Mouse (Mus musculus): ENCODE measurements around the gene Megf8.
"Not testable (repeated sequence)": the region's sequence is repeated elsewhere in the genome, so short reads cannot be mapped to it uniquely, and the experiment has no call there.

Gene Megf8

DNA sequence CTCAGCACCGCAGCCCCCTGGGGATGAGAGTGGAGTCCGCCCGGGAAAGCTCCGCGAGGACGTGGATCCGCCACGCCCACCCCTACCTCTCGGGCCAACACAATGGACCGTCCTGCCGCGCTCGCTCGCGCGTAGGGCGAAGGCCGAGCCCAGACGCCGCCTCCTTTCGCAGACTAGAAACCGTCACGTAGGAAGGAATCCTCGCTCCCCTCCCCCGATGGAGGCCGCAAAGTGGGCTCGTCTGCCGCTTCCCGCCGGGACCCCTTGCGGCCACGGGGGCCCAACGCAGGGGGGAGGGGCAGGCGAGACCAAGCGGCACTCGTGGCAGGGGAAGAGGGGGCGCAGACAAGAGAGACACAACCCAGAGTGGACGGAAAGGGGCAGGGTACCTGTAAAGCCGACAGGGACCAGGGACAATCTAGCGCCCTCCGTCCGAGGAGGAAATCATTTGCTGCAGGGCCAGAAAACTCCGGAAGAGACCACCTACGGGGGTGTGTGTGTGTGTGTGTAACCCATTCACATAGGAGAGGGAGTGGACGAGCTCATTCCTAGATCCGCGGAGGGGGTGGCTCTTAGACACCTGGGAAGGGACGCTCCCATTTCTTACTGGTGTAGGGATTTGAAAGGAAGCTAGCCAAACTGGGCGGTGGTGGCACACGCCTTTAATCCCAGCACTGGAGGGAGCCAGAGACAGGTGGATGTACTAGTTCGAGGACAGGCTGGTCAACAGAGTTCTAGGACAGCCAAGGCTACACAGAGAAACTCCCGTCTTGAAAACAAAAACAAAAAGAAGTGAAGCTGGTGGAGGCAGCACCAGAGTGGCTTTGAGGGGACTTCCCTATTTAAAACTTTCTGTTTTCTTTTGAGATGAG lies 19.3 kb upstream of the Megf8 start, which contains the start of gene Pafah1b3:
Pafah1b3 (minus strand) TSS at position 533 of the 872 bp plus-strand sequence.
- peak; percentile 67 for DNase-seq

DNA sequence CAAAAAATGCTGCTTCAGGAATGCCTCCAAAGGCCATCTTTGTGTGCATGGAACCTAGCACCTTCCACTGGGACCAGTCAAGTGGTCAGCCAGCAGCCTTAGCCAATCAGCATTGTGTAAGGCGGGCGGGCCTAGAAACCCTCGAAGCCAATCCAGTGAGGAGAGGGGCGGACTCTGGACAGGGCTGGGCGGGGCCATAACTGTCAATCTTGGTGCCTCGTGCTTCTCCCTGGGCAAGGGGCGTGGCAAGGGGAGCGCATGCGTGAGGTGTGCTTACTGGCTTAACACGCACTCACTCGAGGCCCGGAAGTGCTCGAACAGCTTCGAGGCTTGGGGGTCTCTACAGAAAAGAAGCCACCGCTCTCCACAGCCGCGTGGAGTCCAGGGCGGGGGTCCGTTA lies 15.9 kb upstream of the Megf8 start, which contains the start of gene Prr19:
Prr19 (plus strand) TSS at position 349 of the 400 bp plus-strand sequence.
- no peak for DNase-seq

DNA sequence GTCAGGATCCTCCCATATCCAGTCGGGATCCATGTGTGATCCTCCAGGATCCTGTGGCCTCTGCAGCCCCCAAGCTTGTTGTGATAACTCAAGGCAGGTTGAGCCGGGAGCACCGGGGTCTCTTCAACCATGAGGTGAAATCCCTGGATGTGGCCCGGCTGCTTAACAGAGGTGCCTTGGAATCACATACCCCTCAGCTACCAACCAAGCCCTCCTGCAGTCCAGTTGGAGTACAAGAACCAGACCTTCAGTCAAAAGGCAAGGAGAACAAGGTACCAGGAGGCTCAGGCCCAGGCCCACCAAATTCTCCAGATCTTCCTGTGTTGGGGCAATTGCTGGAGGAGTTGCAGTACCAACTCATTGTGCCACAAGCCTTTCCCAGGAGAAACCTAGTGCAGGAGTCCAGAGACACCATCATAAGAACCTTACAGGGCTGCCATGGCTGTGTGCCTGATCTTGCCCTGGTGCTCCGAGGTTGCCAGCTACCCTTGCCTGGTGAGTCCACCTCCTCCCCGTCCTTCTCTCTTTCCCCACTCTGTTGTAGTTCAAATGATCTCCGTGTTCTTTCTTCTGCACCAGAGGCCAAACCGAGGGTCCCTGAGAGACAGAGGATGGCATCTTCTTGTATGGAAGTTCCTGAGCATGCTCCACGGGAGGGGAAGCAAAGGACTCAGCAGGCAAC lies 13.8 kb upstream of the Megf8 start:
- DNase-seq = no peak

DNA sequence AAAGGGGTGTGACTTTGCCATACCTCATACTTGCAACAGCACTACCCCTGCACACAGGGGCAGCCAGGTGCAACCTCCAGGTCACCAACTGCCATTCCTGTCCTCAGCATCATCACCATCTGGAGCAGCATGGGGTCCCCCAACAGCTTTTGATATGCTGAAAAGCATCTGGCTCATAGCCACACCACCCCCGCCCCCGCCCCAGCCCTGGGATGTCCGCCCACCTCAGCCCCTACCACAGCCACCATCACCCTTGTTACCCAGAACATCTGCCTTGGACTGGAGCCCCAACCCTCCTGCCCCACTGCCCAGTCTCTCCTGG lies 13.3 kb upstream of the Megf8 start:
- DNase-seq = no peak

DNA sequence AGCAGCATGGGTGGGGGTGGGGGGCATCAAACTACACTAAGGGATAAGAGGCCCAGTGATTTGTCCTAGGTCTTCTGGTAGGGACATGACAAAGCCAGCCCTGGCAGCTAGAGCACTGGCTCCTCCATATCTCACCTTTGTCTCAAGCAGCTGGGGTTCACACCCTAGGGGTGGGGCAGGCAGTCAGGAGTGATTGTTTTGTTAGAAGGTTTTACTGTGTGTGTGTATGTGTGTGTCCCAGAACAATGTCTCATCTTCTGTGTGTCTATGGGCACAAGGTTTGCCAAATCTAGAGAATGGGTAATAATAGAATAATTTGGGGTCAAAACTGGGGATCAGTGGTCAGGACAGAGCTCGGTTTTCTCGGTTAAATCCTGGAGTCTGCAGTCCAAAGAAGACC lies 11.5 kb upstream of the Megf8 start:
- no peak for DNase-seq

DNA sequence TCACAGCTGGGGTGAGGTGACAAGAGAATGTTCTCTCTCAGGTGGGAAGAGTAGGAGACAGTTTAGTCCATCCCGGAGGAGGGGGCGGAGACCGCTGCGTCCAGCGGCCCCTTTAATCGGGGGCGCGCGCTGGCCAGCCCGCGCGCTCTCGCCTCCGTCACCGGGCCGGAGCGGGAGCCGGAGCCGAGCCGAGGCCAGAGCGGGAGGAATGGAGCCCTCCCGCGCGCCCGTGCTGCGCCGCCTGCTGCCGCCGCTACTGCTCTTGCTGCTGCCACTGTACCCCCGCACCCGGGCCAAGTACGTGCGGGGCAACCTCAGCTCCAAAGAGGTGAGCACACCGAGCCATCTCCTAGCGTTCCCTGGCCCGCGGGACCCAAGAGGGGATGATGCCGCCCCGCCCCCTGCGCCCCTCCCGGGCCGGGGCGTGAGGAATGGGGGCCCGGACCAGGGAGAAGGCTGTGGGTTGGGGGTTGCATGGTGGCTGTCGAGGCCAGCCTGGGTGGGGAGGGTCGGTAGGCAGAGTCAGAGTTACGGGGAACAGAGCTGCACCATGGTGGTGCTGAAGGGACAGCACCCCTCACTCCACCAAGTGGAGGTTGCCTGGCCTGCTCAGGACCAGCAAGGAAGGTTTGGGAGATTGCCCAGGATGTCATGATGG lies 10.9 kb upstream of the Megf8 start, which contains the start of gene Tmem145:
Tmem145 (plus strand) TSS at position 151 of the 658 bp plus-strand sequence.
- DNase-seq = peak; percentile 49

DNA sequence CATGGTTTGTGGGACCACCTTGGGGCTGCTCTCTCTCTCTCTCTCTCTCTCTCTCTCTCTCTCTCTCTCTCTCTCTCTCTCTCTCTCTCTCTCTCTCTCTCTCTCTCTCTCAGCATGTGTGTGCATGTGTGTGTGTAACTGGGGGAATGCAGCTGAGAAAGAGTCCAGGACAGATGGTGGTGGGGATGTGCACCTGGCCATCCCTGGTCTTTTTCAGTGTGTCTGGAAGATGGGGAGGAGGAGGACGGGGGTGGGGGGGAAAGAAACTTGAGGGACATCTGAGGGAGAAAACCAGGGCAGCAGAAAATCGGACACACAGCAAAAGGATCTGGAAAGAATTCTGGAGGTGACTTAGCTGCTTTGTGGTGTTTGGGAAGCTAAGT lies 10.4 kb upstream of the Megf8 start:
- DNase-seq = no peak

DNA sequence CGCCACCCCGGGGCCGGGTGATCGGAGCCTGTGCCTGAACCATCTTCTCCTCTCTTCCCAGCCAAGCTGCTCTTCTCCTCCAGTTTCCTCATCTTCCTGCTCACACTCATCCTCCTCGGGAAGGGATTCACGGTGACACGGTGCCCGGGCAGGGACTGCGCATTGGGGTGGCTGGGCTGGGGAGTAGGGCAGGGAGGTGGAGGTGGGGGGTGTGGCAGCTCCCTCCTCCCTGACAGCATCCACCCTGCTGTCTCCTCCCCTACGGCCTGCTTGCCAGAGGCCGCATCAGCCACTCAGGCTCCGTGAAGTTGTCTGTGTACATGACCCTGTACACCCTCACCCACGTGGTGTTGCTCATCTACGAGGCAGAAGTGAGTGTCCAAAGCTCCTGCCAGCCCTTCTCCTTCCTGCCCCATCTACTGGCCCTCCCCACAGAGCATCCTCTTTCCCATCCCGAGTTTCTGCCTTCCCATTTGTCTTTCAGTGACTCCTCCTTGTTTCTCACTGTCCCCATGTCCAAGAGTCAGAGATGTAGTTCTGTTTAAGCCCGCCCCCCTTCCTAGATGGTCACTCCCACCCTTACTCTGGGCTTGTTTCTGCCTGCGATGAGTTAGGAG lies 8.2 kb upstream of the Megf8 start:
- DNase-seq = no peak

DNA sequence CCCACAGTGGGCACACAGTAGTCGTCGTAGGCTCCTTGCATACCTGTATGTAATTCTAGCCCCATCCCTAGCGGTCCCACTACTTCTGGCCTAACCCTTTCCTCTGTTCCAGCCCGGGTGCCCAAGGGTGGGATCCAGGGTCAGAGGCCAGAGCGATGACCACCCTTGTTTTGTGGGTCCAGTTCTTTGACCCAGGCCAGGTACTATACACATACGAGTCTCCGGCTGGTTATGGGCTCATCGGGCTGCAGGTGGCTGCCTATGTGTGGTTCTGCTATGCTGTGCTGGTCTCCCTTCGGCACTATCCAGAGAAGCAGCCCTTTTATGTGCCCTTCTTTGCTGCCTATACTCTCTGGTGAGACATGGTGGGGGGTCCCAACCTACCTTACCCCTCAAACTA lies 7.5 kb upstream of the Megf8 start:
- DNase-seq = no peak

DNA sequence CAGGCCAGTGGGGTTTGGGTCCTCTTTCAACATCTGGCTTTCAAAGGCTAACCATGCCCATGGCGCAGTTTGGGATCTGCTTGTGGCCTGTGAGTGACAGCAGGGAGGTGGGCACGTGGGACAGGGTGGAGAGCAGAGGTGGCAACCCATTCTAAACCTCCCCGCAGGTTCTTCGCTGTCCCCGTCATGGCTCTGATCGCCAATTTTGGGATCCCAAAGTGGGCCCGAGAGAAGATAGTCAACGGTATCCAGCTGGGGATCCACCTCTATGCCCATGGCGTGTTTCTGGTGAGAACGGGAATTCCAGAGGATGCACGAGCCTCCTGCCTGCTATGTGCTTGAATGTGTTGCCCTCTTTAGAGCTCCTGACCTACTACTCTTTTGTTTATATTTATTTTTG lies 5.8 kb upstream of the Megf8 start:
- no peak for DNase-seq

DNA sequence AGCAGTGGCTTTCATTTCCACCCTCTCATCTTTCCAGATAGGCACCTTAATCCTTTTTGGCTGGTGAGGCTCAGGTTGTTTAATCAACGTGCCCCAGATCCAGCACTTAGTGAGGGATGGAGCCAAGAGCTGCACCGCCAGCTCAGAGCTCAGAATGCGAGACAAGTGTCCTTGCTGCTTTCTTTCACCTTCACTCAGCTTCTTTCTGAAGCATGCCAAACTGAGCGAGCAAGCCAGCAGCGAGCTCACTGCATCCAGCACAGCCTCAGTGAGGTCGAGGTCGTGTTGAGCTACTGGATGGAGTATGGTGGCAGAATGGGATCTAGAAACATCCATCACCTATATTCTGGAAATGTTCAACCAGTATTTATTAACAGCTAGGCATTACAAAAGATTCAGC lies 3.6 kb upstream of the Megf8 start:
- DNase-seq = no peak

DNA sequence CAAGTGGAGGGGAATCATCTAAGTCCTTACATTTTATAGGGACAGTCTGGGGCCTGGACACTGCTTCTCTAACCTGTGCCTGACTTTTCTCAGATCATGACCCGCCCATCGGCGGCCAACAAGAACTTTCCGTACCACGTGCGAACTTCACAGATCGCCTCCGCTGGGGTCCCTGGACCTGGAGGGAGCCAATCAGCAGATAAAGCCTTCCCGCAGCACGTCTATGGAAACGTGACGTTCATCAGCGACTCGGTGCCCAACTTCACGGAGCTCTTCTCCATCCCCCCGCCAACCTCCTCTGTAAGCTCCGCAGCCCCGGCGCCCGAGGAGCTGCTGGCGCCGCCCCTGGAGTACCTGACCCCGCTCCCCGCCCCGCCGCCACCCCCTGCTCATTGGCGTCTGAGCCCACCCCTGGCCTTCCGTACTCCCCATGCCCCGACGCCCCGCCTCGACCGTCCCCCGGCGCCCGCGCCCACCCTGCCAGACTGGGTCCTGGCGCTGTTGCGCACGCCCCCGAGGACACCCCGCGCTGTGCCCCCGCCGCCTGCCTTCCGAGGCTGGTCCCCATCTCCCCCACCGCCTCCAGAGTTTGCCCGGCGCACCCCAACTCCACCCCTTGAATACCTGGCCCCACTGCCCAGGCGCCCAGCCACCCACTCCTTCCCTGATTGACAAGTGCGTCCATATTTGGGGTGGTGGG lies 2.2 kb upstream of the Megf8 start:
- no peak for DNase-seq

DNA sequence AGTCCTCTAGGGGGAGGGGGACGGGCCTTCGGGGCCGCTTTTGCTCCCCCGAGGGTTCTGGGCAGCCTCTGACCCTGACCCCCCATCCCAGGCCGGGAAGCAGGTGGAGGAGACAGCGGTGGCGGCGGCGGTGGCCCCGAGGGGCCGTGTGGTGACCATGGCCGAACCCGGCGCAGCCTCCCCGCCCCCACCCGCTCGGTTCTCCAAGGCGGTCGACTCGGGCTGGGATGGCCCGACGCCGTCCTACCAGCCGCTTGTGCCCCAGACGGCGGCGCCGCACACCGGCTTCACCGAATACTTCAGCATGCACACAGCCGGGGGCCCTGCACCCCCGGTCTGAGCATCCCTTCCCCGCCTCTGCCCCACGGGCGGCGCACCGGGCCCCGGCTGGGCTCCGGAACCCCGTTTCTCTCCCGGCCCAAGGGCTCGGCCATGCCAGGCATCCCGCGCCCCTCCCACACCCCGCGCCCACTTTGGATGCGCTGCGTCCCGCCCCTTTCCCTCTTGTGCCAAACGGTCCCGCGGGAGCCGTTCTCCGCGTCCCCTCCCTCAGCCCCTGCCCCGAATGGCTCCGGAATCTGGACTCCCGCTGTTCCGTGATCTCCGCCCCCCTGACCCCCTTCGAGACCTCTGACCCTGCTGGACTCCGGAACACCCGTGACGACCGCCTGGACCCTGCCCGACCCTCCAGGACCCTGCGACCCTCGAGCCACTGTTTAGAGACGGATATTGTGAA lies 1.5 kb upstream of the Megf8 start:
- peak; percentile 19 for DNase-seq

DNA sequence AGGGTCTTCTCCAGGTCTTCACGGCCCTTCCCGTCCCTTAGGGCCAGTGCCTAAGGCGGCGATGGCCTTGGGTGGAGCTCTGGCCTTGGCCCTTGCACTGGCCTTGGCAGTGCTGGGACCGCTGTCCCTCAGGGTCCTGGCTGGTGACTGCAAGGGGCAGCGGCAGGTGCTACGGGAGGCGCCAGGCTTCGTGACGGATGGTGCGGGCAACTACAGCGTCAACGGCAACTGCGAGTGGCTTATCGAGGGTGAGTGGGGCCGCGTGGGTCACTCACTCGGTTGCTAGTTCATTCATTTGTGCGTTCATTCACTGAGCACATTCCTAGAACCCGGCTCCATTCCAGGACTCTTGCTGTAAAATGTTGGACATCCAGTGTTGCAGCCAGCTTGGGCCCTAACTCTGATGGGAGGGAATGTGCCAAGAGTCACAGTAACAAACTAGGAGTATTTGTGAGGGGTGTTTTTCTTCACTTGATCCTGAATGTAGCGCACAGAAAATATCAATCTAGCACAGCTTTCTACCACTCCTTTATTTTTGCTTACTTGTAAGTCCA lies 559 bp downstream of the Megf8 start:
- DNase-seq = peak; percentile 6

DNA sequence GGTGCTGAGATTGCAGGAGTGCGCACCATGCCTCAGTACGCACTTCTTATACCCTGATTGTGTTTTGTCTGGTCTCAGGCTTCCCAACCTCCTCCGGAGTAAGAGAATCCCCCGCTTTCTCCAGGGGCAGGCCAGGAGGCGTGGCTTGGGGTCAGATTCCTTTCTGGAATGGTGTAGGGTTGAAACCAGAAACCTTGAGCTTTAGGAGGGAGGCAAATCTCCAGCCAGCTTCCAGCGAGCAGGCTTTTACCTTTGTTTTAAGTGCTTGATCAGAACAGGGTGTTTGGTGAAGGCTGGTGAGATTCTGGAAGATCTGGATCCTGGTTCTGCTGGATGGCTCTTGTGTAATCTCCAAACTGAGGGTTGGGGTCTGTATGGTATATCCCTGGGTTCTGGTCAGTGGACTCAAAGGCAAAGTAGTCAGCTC lies 5.1 kb downstream of the Megf8 start:
- peak; percentile 11 for DNase-seq

DNA sequence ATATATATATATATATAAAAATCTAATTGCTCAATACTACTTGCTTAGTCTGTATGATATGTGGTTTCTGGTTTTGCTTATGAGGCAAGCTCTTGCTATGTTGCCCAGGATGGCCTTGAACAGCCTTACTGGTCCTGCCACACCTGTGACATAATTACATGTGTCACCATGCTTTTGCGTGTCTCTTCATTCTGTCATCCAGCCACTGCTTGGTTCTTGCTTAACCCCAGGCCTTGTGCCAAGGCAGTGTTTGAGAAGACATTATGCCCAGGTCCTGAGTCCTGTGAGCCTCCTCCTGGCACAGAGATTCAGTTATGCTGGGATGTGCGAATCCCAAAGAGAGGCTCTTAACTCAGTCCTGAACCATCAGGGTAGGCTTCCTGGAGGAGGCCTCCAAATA lies 6.3 kb downstream of the Megf8 start:
- DNase-seq = no peak

DNA sequence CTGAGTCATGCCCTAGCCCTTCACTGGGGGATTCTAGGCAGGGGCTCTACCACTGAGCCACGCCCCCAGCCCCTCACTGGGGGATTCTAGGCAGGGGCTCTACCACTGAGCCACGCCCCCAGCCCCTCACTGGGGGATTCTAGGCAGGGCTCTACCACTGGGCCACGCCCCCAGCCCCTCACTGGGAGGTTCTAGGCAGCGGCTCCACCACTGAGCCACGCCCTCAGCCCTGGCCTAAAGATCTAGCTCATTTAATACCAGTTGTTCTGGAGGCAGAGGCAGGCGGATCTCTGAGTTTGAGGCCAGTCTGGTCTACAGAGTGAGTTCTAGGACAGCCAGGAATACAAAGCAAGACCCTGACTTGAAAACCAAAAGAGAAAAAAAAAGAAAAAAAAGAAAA lies 8.5 kb downstream of the Megf8 start:
- DNase-seq = not testable (repeated sequence)

DNA sequence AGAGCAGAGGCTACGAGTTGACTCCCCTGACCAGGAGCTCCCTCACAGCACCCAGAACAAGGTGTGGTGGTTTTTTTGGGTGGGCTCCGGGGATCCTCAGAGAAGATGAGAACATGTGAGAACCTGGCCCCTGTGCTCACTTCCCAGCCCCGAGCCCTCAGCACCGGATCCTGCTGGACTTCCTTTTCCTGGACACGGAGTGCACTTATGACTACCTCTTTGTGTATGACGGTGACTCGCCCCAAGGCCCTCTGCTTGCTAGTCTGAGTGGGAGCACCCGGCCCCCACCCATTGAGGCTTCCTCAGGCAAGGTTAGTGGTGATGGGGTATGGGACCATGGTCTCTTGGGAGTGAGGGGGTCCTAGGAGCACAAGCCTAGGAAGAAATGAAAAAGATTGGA lies 9.3 kb downstream of the Megf8 start:
- DNase-seq = peak; percentile 11

DNA sequence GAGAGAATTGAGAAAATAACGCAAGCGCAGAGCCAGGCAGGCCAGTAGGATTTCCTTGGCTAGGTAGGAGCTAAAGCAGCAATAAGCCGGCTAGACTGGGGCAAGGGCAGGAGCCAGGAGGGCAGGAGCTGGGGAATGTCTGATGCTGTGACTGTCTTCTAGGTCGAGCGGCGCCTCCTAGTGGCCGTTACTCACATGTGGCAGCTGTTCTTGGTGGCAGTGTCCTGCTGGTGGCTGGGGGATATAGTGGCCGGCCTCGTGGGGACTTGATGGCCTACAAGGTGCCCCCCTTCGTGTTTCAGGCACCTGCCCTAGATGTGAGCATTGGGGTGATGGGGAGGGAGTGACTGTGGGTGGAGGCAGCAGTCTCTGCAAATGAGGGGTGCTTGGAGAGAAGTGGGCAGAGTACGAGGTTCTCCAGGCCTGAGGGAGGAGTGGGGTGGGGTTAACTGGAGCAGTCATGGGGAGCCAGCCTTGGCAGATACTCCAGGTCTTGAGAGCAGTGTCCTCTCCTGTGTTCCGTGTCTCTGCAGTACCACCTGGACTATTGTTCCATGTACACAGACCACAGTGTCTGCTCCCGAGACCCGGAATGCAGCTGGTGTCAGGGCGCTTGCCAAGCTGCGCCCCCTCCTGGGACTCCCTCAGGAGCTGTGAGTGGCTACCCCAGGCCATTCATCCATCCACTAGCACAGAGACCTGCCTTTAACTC lies 16.8 kb downstream of the Megf8 start:
- DNase-seq = peak; percentile 82

DNA sequence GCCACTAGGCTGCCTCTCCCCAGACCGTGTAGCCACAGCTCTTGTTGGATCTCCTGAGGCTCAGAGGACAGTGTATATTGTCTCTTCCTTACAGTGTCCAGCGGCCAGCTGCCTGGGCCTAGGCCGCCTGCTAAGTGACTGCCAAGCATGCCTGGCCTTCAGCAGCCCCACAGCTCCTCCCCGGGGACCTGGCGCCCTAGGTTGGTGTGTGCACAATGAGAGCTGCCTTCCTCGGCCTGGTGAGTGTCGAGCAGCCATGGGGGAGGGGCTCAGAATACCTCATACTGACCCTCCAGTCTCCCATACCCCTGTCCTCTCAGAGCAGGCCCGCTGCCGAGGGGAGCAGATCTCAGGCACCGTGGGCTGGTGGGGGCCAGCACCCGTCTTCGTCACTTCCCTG lies 17.5 kb downstream of the Megf8 start:
- DNase-seq = no peak

DNA sequence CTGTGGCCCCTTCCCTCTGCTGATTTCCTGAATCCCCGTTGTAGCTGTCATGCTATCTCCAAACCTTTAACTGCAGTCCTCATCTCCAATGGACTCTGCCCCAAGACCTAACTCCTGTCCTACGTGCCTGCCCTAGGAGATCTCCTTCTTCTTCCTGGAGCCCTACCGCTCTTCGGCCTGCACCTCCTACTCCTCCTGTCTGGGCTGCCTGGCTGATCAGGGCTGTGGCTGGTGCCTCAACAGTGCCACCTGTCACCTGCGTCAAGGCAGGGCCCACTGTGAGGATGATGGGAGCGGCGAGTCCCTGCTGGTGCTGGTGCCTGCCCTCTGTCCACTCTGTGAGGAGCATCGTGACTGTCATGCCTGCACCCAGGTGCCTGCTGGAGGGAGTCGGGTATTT lies 22.4 kb downstream of the Megf8 start:
- DNase-seq = no peak
